Mouse (Mus musculus) liver, embryonic 14.5 days (tissue): ENCODE data around the gene Tmem223.

Experiments used
- CTCF ChIP-seq: IDR thresholded peaks from 2 replicates; pipeline ENCODE4 v1.5.1; 2016; ENCODE audit warnings: antibody characterized with exemption, low read depth, control low read depth
- EP300 ChIP-seq: IDR thresholded peaks from 2 replicates; pipeline ENCODE4 v1.6.1; 2016; ENCODE audit warnings: antibody characterized with exemption, low read depth

GRCm38 (mm10) chr19:8786008-8786781, 15.4 kb downstream of the Tmem223 start, which contains the start of gene Taf6l:
- TF ChIP-seq CTCF (peak; percentile 51), EP300 (no peak)
